ENCODE assay signal across 20 mouse cellular contexts in the genomic region with DNA sequence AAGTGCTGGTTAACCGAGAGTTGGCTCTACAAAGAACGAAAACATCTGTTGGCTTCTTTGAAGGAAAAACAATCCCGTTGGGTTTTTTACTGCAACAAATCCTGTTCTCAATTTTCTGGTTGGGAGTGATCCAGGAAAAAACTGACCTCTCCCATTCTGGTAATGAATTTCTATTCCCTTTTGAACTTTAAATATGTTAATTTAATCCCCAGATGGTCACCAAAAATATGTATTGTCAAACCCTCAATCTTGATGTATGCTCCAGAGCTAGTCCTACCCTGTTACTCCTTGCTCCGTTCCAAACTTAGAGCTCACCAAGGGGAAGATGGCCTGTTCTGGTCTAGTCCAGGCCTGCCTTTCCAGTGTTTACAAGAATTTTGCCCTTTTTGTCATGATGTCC.
DNase-seq lines count a peak whose midpoint lies in the region; ATAC-seq lines count a peak whose summit lies in the region.
"Had no signal": no experiment of that assay in that cellular context is flagged by ENCODE, and none has a peak within 500 bp of the region (broad histone marks: within the 10 kb centered on the region; RNA-seq: fewer than 3 reads in every experiment).

No protein-coding gene starts in this region.

- H3K4me1 ChIP-seq in heart, embryonic 11.5 days (ENCODE audit: control insufficient read depth, insufficient read depth, low read length): no peaks in the 10 kb centered on the region
- H3K4me1 ChIP-seq in kidney, embryonic 16.5 days (ENCODE audit: insufficient read depth, low read length): peaks cover 2% of the 10 kb centered on the region; the same call in 1 of the 2 replicates
- no peaks in the 10 kb centered on the region for H3K4me1 ChIP-seq in kidney, embryonic 14.5 days (ENCODE audit: control insufficient read depth, insufficient read depth, low read length)
- no peaks in the 10 kb centered on the region for H3K4me1 ChIP-seq in midbrain, embryonic 11.5 days (ENCODE audit: control insufficient read depth, insufficient read depth, low read length)
- no peaks in the 10 kb centered on the region for H3K4me1 ChIP-seq in midbrain, embryonic 15.5 days
- H3K4me1 ChIP-seq in hindbrain, embryonic 14.5 days (replicated peaks; ENCODE audit: control insufficient read depth, insufficient read depth, low read length): no peaks in the 10 kb centered on the region
- H3K4me1 ChIP-seq: forebrain, embryonic 13.5 days; heart, embryonic 13.5 days; liver, embryonic 12.5 days; lung, embryonic 15.5 days; midbrain, embryonic 12.5 days; neural tube, embryonic 12.5 days had no signal

- DNase-seq in heart, adult 11 months: peak; percentile 93
- DNase-seq in midbrain, embryonic 11.5 days (ENCODE audit: low spot score, missing footprints): peak; percentile 81
- no peak for DNase-seq in hindbrain, embryonic 14.5 days (ENCODE audit: low spot score)
- DNase-seq: B cell, adult 2 months; cerebellum, adult 18-20 months; cerebellum, postnatal 25 days; embryo, embryonic 11 days; right cerebral cortex, adult 18-20 months had no signal

- 77% methylated on average over 4 of the region's 4 CpGs for WGBS in heart, embryonic 11.5 days (ENCODE audit: insufficient replicate concordance)
- 50% methylated on average over 4 of the region's 4 CpGs for WGBS in kidney, embryonic 16.5 days
- WGBS in kidney, embryonic 14.5 days: 56% methylated on average over 4 of the region's 4 CpGs
- WGBS in midbrain, embryonic 11.5 days: 82% methylated on average over 4 of the region's 4 CpGs
- 82% methylated on average over 4 of the region's 4 CpGs for WGBS in midbrain, embryonic 15.5 days
- WGBS in hindbrain, embryonic 14.5 days: 85% methylated on average over 4 of the region's 4 CpGs

- H3K27me3 ChIP-seq in heart, embryonic 11.5 days (ENCODE audit: control insufficient read depth, insufficient read depth, low read length): no peaks in the 10 kb centered on the region
- no peaks in the 10 kb centered on the region for H3K27me3 ChIP-seq in kidney, embryonic 16.5 days (ENCODE audit: insufficient read depth, low read length)
- no peaks in the 10 kb centered on the region for H3K27me3 ChIP-seq in kidney, embryonic 14.5 days (ENCODE audit: control insufficient read depth, insufficient read depth, low read length)
- H3K27me3 ChIP-seq in midbrain, embryonic 11.5 days (ENCODE audit: control insufficient read depth, insufficient read depth, low read length): no peaks in the 10 kb centered on the region
- H3K27me3 ChIP-seq in midbrain, embryonic 15.5 days (replicated peaks): no peaks in the 10 kb centered on the region
- no peaks in the 10 kb centered on the region for H3K27me3 ChIP-seq in hindbrain, embryonic 14.5 days (ENCODE audit: control insufficient read depth, insufficient read depth, low read length)
- H3K27me3 ChIP-seq: forebrain, embryonic 13.5 days; heart, embryonic 13.5 days; liver, embryonic 12.5 days; lung, embryonic 15.5 days; midbrain, embryonic 12.5 days; neural tube, embryonic 12.5 days had no signal

- H3K9me3 ChIP-seq in heart, embryonic 11.5 days (replicated peaks; ENCODE audit: control insufficient read depth, low read length): no peaks in the 10 kb centered on the region
- H3K9me3 ChIP-seq in kidney, embryonic 16.5 days (ENCODE audit: low read length): no peaks in the 10 kb centered on the region
- no peaks in the 10 kb centered on the region for H3K9me3 ChIP-seq in kidney, embryonic 14.5 days (ENCODE audit: control insufficient read depth, low read length)
- no peaks in the 10 kb centered on the region for H3K9me3 ChIP-seq in midbrain, embryonic 11.5 days (ENCODE audit: control insufficient read depth, low read length)
- H3K9me3 ChIP-seq in midbrain, embryonic 15.5 days: no peaks in the 10 kb centered on the region
- no peaks in the 10 kb centered on the region for H3K9me3 ChIP-seq in hindbrain, embryonic 14.5 days (ENCODE audit: control insufficient read depth, low read length)
- H3K9me3 ChIP-seq: forebrain, embryonic 13.5 days; heart, embryonic 13.5 days; hindbrain, embryonic 10.5 days; liver, embryonic 12.5 days; lung, embryonic 15.5 days; midbrain, embryonic 12.5 days; neural tube, embryonic 12.5 days had no signal

- no peak for ATAC-seq in heart, embryonic 11.5 days (replicated peaks; ENCODE audit: insufficient number of reproducible peaks, low FRiP score, low TSS enrichment)
- ATAC-seq in kidney, embryonic 16.5 days (ENCODE audit: low FRiP score, low TSS enrichment): no peak
- no peak for ATAC-seq in kidney, embryonic 14.5 days (ENCODE audit: low FRiP score, low TSS enrichment)
- no peak for ATAC-seq in midbrain, embryonic 11.5 days (ENCODE audit: low FRiP score)
- no peak for ATAC-seq in midbrain, embryonic 15.5 days (replicated peaks)
- no peak for ATAC-seq in granulocyte monocyte progenitor cell, adult 5-6 weeks (replicated peaks; ENCODE audit: poor library complexity, severe bottlenecking)
- no peak for ATAC-seq in hindbrain, embryonic 14.5 days (ENCODE audit: low FRiP score)
- ATAC-seq: forebrain, embryonic 13.5 days; liver, embryonic 12.5 days had no signal

- H3K4me3 ChIP-seq in heart, embryonic 11.5 days (ENCODE audit: low read depth, low read length): no peak overlapping the region
- no peak overlapping the region for H3K4me3 ChIP-seq in kidney, embryonic 16.5 days (ENCODE audit: low read length)
- no peak overlapping the region for H3K4me3 ChIP-seq in kidney, embryonic 14.5 days (ENCODE audit: low read length)
- H3K4me3 ChIP-seq in midbrain, embryonic 11.5 days (ENCODE audit: low read depth, low read length): no peak overlapping the region
- no peak overlapping the region for H3K4me3 ChIP-seq in midbrain, embryonic 15.5 days
- H3K4me3 ChIP-seq in hindbrain, embryonic 14.5 days (replicated peaks; ENCODE audit: low read length): no peak overlapping the region
- H3K4me3 ChIP-seq: forebrain, embryonic 13.5 days; heart, embryonic 13.5 days; hindbrain, embryonic 10.5 days; liver, embryonic 12.5 days; lung, embryonic 15.5 days; midbrain, embryonic 12.5 days; neural tube, embryonic 12.5 days had no signal

- H3K27ac ChIP-seq in heart, embryonic 11.5 days (ENCODE audit: low read depth, low read length): no peak overlapping the region
- peak overlapping the region; percentile 38; the same call in 1 of the 2 replicates for H3K27ac ChIP-seq in kidney, embryonic 16.5 days (ENCODE audit: low read length)
- no peak overlapping the region for H3K27ac ChIP-seq in kidney, embryonic 14.5 days (ENCODE audit: low read depth, low read length)
- no peak overlapping the region for H3K27ac ChIP-seq in midbrain, embryonic 11.5 days (ENCODE audit: low read depth, low read length)
- H3K27ac ChIP-seq in midbrain, embryonic 15.5 days: no peak overlapping the region
- no peak overlapping the region for H3K27ac ChIP-seq in hindbrain, embryonic 14.5 days
- H3K27ac ChIP-seq: forebrain, embryonic 13.5 days; heart, embryonic 13.5 days; hindbrain, embryonic 10.5 days; liver, embryonic 12.5 days; lung, embryonic 15.5 days; midbrain, embryonic 12.5 days; neural tube, embryonic 12.5 days had no signal

- H3K36me3 ChIP-seq in heart, embryonic 11.5 days (ENCODE audit: control insufficient read depth, insufficient read depth, low read length): no peaks in the 10 kb centered on the region
- no peaks in the 10 kb centered on the region for H3K36me3 ChIP-seq in kidney, embryonic 16.5 days (ENCODE audit: insufficient read depth, low read length)
- no peaks in the 10 kb centered on the region for H3K36me3 ChIP-seq in kidney, embryonic 14.5 days (ENCODE audit: control insufficient read depth, insufficient read depth, low read length)
- no peaks in the 10 kb centered on the region for H3K36me3 ChIP-seq in midbrain, embryonic 11.5 days (ENCODE audit: control insufficient read depth, insufficient read depth, low read length)
- no peaks in the 10 kb centered on the region for H3K36me3 ChIP-seq in midbrain, embryonic 15.5 days (replicated peaks)
- H3K36me3 ChIP-seq in hindbrain, embryonic 14.5 days (replicated peaks; ENCODE audit: control insufficient read depth, insufficient read depth): no peaks in the 10 kb centered on the region
- H3K36me3 ChIP-seq: heart, embryonic 13.5 days; hindbrain, embryonic 10.5 days; liver, embryonic 12.5 days; lung, embryonic 15.5 days; midbrain, embryonic 12.5 days; neural tube, embryonic 12.5 days had no signal

- H3K4me2 ChIP-seq in heart, embryonic 11.5 days: no peak overlapping the region
- no peak overlapping the region for H3K4me2 ChIP-seq in kidney, embryonic 16.5 days (replicated peaks; ENCODE audit: low read depth, low read length)
- no peak overlapping the region for H3K4me2 ChIP-seq in kidney, embryonic 14.5 days (replicated peaks; ENCODE audit: low read depth, low read length)
- H3K4me2 ChIP-seq in midbrain, embryonic 11.5 days: no peak overlapping the region
- H3K4me2 ChIP-seq in midbrain, embryonic 15.5 days: no peak overlapping the region
- no peak overlapping the region for H3K4me2 ChIP-seq in hindbrain, embryonic 14.5 days (replicated peaks)
- H3K4me2 ChIP-seq: forebrain, embryonic 13.5 days; heart, embryonic 13.5 days; liver, embryonic 12.5 days; lung, embryonic 15.5 days; midbrain, embryonic 12.5 days; neural tube, embryonic 12.5 days had no signal

- H3K9ac ChIP-seq in heart, embryonic 11.5 days (ENCODE audit: low read depth, low read length): no peak overlapping the region
- no peak overlapping the region for H3K9ac ChIP-seq in kidney, embryonic 16.5 days (replicated peaks; ENCODE audit: low read length)
- no peak overlapping the region for H3K9ac ChIP-seq in kidney, embryonic 14.5 days (ENCODE audit: low read depth, low read length)
- no peak overlapping the region for H3K9ac ChIP-seq in midbrain, embryonic 11.5 days (ENCODE audit: low read length)
- H3K9ac ChIP-seq in midbrain, embryonic 15.5 days: no peak overlapping the region
- no peak overlapping the region for H3K9ac ChIP-seq in hindbrain, embryonic 14.5 days
- H3K9ac ChIP-seq: forebrain, embryonic 13.5 days; heart, embryonic 13.5 days; liver, embryonic 12.5 days; lung, embryonic 15.5 days; midbrain, embryonic 12.5 days; neural tube, embryonic 12.5 days had no signal
